Mouse (Mus musculus): ENCODE measurements around the gene Cfap65.

- TF ChIP-seq POLR2A (IDR thresholded peaks at IDR 0.05; ENCODE audit: borderline replicate concordance, control insufficient read depth, low read depth, low read length) (no peak), CTCF (IDR thresholded peaks at IDR 0.05; ENCODE audit: control insufficient read depth, insufficient read depth, low read length) (no peak)
Measured at GRCm38 (mm10) chr1:74950576-74951490, 15.4 kb upstream of the Cfap65 start.
